Mouse (Mus musculus): ENCODE results near the gene Hoxd9. TPM values are rescaled to one million over a fixed set of nuclear protein-coding genes. Genes with fewer than 3 reads are reported as not detected.

Gene Hoxd9
- polyA plus RNA-seq, 1 experiment from 2014 or later = not detected

DNA sequence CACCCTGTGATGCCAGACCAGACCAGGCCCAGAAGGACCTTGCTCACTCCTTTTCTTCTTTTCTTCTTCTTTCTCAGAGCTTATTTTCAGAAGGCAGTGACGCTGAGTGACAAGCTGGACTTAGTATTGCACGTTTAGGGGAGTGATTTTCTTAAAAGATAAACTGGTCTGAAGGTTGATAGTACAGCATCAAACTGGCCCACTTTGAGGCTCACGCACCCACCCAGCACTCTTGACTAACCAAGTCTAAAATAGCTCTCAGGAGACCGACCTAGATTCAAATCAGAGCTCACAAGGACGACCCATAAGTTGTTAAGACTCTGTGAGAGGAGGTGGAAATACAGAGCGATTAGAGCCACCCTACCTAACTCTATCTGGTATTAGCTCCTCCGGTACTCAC is 31.1 kb upstream of the Hoxd9 start:
- Histone ChIP-seq H3K27me3 (ENCODE audit: control insufficient read depth, insufficient read depth, low read length) (peaks cover 94% of the 10 kb centered on the region), H3K27ac (ENCODE audit: low read depth, low read length) (no peak overlapping the region), H3K36me3 (ENCODE audit: control insufficient read depth, insufficient read depth, low read length) (no peaks in the 10 kb centered on the region), H3K9me3 (ENCODE audit: control insufficient read depth, low read length) (no peaks in the 10 kb centered on the region), H3K9ac (ENCODE audit: low read length) (no peak overlapping the region), H3K4me3 (ENCODE audit: low read depth, low read length) (no peak overlapping the region), H3K4me1 (replicated peaks; ENCODE audit: control insufficient read depth, insufficient read depth, low read length) (peaks cover 4% of the 10 kb centered on the region; the same call in 1 of the 2 replicates), H3K4me2 (ENCODE audit: low read depth, low read length, severe bottlenecking) (no peak overlapping the region)
- no peak for ATAC-seq (replicated peaks; ENCODE audit: low FRiP score)
- DNase-seq (ENCODE audit: low spot score) = peak; percentile 51
- WGBS = 2% methylated on average over 7 of the region's 7 CpGs

DNA sequence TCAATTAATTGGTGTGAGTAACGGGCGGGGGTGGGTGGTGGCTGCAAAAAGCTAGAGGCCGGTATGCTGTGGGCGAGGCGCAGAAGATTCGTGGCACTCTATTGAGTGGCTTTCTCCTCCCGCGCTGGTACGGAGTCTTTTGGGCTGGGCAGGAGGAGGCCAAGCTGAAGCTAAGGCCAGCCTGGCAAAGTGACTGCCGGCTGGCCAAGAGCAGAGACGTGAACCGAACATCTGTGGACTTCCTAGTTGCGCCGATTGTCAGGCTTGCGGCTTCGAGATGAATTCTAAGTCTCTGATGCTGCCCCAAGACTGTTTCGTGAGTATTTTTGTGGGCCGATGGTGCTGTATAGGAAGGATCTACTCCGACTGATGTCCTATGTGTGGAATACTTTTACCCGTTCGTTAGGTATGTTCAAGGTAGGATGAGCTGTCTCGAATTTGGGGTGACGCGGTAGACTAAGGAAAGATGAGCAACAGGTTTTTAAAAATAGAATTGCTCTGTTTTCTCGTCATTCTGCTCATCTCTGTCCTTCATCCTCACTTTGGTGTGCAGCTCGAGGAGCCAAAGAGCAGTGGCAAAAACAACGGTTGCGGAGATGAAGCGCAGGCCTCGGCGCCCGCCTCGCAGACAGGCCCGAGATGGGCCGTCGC is 30.2 kb upstream of the Hoxd9 start:
- Histone ChIP-seq H3K4me1 (replicated peaks; ENCODE audit: control insufficient read depth, insufficient read depth, low read length) (peaks cover 4% of the 10 kb centered on the region; the same call in 1 of the 2 replicates), H3K27me3 (ENCODE audit: control insufficient read depth, insufficient read depth, low read length) (peaks cover 94% of the 10 kb centered on the region), H3K4me3 (ENCODE audit: low read depth, low read length) (no peak overlapping the region), H3K4me2 (ENCODE audit: low read depth, low read length, severe bottlenecking) (no peak overlapping the region), H3K36me3 (ENCODE audit: control insufficient read depth, insufficient read depth, low read length) (no peaks in the 10 kb centered on the region), H3K9me3 (ENCODE audit: control insufficient read depth, low read length) (no peaks in the 10 kb centered on the region), H3K27ac (ENCODE audit: low read depth, low read length) (no peak overlapping the region), H3K9ac (ENCODE audit: low read length) (no peak overlapping the region)
- DNase-seq (ENCODE audit: low spot score) (peak; percentile 61), ATAC-seq (replicated peaks; ENCODE audit: low FRiP score) (peak; percentile 5; the same call in 1 of the 2 replicates)
- WGBS = 1% methylated on average over 36 of the region's 36 CpGs

DNA sequence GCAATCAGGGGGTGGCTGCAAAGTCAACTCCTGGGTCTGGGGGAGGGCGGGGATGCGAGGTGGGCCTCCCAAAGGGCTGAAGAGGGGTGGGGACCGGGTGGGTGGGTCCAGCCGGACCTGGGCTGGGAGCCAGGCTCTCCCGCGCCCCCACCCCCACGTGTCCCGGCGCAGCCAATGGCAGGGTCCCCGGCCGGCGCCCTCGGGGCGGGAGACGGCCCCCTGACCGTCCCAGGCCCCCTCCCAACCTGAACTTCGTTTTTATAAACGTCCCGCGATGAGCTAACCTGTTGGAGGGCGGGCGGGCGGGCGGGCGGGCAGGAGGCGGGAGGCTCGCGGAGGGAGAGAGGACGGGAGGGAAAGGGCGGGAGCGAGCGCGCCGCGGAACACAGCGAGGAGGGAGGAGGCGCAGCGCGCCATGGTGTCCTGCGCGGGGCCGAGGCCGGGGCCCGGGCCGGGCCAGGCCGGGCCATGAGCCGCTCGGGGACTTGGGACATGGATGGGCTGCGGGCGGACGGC is 29.6 kb upstream of the Hoxd9 start, which contains the start of gene Hoxd13:
Gene Hoxd13 (plus strand): TSS at position 469 of the 516 bp plus-strand sequence.
- Histone ChIP-seq H3K27me3 (ENCODE audit: control insufficient read depth, insufficient read depth, low read length) (peaks cover 95% of the 10 kb centered on the region), H3K4me3 (ENCODE audit: low read depth, low read length) (peak within 1 kb of the TSS; percentile 28), H3K36me3 (ENCODE audit: control insufficient read depth, insufficient read depth, low read length) (no peaks in the 10 kb centered on the region), H3K27ac (ENCODE audit: low read depth, low read length) (no peak within 1 kb of the TSS), H3K4me1 (replicated peaks; ENCODE audit: control insufficient read depth, insufficient read depth, low read length) (peaks cover 8% of the 10 kb centered on the region; the same call in 1 of the 2 replicates), H3K9me3 (ENCODE audit: control insufficient read depth, low read length) (no peaks in the 10 kb centered on the region), H3K9ac (ENCODE audit: low read length) (no peak within 1 kb of the TSS), H3K4me2 (ENCODE audit: low read depth, low read length, severe bottlenecking) (peak within 1 kb of the TSS; percentile 50)
- ATAC-seq (replicated peaks; ENCODE audit: low FRiP score) (peak; percentile 74), DNase-seq (ENCODE audit: low spot score) (peak; percentile 75)
- 0% methylated on average over 18 of the region's 51 CpGs for WGBS

DNA sequence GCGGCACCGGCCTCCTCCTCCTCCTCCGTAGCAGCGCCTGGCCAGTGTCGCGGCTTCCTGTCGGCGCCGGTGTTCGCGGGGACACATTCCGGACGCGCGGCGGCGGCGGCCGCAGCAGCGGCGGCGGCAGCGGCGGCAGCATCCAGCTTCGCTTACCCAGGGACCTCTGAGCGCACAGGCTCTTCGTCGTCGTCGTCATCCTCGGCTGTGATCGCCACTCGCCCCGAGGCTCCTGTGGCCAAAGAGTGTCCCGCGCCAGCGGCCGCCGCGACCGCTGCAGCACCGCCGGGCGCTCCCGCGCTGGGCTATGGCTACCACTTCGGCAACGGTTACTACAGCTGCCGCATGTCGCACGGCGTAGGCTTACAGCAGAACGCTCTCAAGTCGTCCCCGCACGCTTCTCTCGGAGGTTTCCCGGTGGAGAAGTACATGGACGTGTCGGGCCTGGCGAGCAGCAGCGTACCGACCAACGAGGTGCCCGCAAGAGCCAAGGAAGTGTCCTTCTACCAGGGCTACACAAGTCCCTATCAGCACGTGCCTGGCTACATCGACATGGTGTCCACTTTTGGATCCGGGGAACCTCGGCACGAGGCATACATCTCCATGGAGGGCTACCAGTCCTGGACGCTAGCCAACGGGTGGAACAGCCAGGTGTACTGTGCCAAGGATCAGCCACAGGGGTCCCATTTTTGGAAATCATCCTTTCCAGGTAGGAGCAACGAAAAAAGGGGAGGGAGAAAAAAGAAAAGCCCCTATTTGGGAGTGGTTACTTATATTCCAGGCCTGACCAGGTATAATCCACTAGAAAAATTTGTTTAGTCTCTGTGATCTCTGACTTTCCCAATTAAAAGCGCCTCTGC is 28.9 kb upstream of the Hoxd9 start:
- peaks cover 9% of the 10 kb centered on the region; the same call in 1 of the 2 replicates for H3K4me1 ChIP-seq (replicated peaks; ENCODE audit: control insufficient read depth, insufficient read depth, low read length)
- DNase-seq (ENCODE audit: low spot score) = peak; percentile 76
- H3K27me3 ChIP-seq (ENCODE audit: control insufficient read depth, insufficient read depth, low read length) = peaks cover 95% of the 10 kb centered on the region
- peak overlapping the region; percentile 50 for H3K4me2 ChIP-seq (ENCODE audit: low read depth, low read length, severe bottlenecking)
- peak; percentile 63 for ATAC-seq (replicated peaks; ENCODE audit: low FRiP score)
- under 1% methylated on average over 63 of the region's 74 CpGs for WGBS
- no peak overlapping the region for H3K9ac ChIP-seq (ENCODE audit: low read length)
- H3K27ac ChIP-seq (ENCODE audit: low read depth, low read length) = no peak overlapping the region
- no peaks in the 10 kb centered on the region for H3K9me3 ChIP-seq (ENCODE audit: control insufficient read depth, low read length)
- no peaks in the 10 kb centered on the region for H3K36me3 ChIP-seq (ENCODE audit: control insufficient read depth, insufficient read depth, low read length)
- peak overlapping the region; percentile 28 for H3K4me3 ChIP-seq (ENCODE audit: low read depth, low read length)

DNA sequence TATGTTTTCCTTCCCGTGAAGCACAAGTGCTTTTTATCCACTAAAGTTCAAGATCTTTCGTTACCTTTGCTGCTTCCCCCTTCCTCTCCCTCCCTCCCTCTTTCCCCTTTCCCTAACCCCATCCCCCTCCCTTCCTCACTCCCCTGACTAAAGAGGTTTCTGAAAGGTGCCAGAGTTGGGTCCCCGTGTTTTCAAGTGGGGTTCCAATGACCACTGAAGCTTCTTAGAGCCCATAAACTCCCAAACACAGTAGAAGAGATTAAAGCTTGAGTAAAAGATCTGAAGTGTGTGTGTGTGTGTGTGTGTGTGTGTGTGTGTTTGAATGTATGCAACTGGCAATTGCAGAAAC is 28.3 kb upstream of the Hoxd9 start:
- Histone ChIP-seq H3K4me2 (ENCODE audit: low read depth, low read length, severe bottlenecking) (no peak overlapping the region), H3K27ac (ENCODE audit: low read depth, low read length) (no peak overlapping the region), H3K9ac (ENCODE audit: low read length) (no peak overlapping the region), H3K4me3 (ENCODE audit: low read depth, low read length) (no peak overlapping the region), H3K9me3 (ENCODE audit: control insufficient read depth, low read length) (no peaks in the 10 kb centered on the region), H3K27me3 (ENCODE audit: control insufficient read depth, insufficient read depth, low read length) (peaks cover 95% of the 10 kb centered on the region), H3K36me3 (ENCODE audit: control insufficient read depth, insufficient read depth, low read length) (no peaks in the 10 kb centered on the region), H3K4me1 (replicated peaks; ENCODE audit: control insufficient read depth, insufficient read depth, low read length) (peaks cover 9% of the 10 kb centered on the region; the same call in 1 of the 2 replicates)
- WGBS = 0% methylated on average over 3 of the region's 3 CpGs
- DNase-seq (ENCODE audit: low spot score) (peak; percentile 31), ATAC-seq (replicated peaks; ENCODE audit: low FRiP score) (no peak)

DNA sequence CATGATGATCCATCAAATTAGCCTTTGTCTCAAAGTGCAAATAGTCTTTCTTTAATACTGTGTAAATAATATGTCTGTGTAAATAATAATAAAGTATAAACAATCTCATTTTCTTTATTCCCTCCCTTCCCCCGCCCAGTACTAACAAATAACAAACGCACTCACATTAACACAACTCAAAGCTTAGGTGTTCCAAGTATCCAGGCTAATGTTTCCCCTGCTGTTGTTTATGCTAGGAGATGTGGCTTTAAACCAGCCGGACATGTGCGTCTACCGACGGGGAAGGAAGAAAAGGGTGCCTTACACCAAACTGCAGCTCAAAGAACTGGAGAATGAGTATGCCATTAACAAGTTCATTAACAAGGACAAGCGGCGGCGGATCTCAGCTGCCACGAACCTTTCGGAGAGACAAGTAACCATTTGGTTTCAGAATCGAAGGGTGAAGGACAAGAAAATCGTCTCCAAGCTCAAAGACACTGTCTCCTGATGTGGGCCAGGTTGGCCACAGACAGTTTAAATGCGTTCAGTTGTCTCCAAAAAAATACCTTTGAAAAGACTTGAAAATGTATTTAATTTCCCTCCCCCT is 27.8 kb upstream of the Hoxd9 start:
- Histone ChIP-seq H3K27ac (ENCODE audit: low read depth, low read length) (no peak overlapping the region), H3K9ac (ENCODE audit: low read length) (no peak overlapping the region), H3K4me1 (replicated peaks; ENCODE audit: control insufficient read depth, insufficient read depth, low read length) (peaks cover 9% of the 10 kb centered on the region; the same call in 1 of the 2 replicates), H3K36me3 (ENCODE audit: control insufficient read depth, insufficient read depth, low read length) (no peaks in the 10 kb centered on the region), H3K4me2 (ENCODE audit: low read depth, low read length, severe bottlenecking) (no peak overlapping the region), H3K4me3 (ENCODE audit: low read depth, low read length) (no peak overlapping the region), H3K27me3 (ENCODE audit: control insufficient read depth, insufficient read depth, low read length) (peaks cover 95% of the 10 kb centered on the region), H3K9me3 (ENCODE audit: control insufficient read depth, low read length) (no peaks in the 10 kb centered on the region)
- ATAC-seq (replicated peaks; ENCODE audit: low FRiP score) (no peak), DNase-seq (ENCODE audit: low spot score) (peak; percentile 50)
- 2% methylated on average over 14 of the region's 14 CpGs for WGBS

DNA sequence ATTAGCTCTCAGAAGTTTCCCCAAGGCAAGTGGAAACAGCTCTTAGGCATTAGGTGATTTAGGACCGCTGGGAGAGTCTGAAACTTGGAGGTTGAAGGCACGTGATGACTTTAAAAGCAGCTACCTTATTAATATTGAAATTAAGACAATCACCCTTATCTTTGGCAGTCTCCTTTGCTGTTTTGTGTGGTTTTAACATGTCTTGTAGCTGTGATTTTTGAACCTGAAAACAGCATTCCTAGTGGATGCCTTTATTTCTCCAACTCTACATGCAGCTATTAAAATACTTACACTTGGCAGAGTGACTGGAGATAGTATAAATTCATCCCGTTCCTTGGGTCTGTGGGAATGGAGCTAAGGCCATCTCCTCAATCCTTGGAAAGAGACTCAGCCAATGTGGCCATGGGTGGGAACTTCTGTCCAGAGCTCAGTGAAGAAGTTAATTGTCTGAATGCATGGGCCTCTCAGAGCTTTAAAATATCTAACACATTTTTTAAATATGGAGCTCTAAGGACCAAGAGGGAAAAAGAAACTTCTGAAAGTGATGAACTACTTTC is 26.8 kb upstream of the Hoxd9 start:
- Histone ChIP-seq H3K9me3 (ENCODE audit: control insufficient read depth, low read length) (no peaks in the 10 kb centered on the region), H3K4me3 (ENCODE audit: low read depth, low read length) (no peak overlapping the region), H3K4me1 (replicated peaks; ENCODE audit: control insufficient read depth, insufficient read depth, low read length) (peaks cover 9% of the 10 kb centered on the region; the same call in 1 of the 2 replicates), H3K36me3 (ENCODE audit: control insufficient read depth, insufficient read depth, low read length) (no peaks in the 10 kb centered on the region), H3K27me3 (ENCODE audit: control insufficient read depth, insufficient read depth, low read length) (peaks cover 96% of the 10 kb centered on the region), H3K9ac (ENCODE audit: low read length) (no peak overlapping the region), H3K4me2 (ENCODE audit: low read depth, low read length, severe bottlenecking) (no peak overlapping the region), H3K27ac (ENCODE audit: low read depth, low read length) (no peak overlapping the region)
- ATAC-seq (replicated peaks; ENCODE audit: low FRiP score) (no peak), DNase-seq (ENCODE audit: low spot score) (peak; percentile 14)
- WGBS = 2% methylated on average over 3 of the region's 3 CpGs

DNA sequence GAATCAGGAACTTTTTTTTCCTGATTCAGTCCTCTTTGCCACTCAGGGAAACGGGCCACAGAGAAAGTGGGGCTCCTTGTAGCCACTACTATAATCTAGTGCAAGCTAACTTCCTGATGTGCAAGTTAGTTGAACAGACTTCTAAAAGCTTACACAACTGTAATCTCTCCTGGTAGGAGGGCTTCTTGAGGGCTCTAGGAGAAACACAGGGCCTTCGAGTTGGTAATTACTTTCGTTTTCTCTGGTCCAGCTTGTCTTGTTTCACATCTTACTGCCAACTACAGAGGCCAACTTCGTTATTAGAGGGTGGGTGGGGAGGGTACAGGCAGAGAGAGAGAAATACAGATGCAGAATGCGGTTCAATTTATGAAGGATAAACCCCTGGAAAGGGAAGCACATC is 25.7 kb upstream of the Hoxd9 start:
- H3K4me1 ChIP-seq (replicated peaks; ENCODE audit: control insufficient read depth, insufficient read depth, low read length) = peaks cover 9% of the 10 kb centered on the region; the same call in 1 of the 2 replicates
- H3K4me2 ChIP-seq (ENCODE audit: low read depth, low read length, severe bottlenecking) = no peak overlapping the region
- H3K4me3 ChIP-seq (ENCODE audit: low read depth, low read length) = no peak overlapping the region
- DNase-seq (ENCODE audit: low spot score) = peak; percentile 33
- H3K9me3 ChIP-seq (ENCODE audit: control insufficient read depth, low read length) = no peaks in the 10 kb centered on the region
- no peak for ATAC-seq (replicated peaks; ENCODE audit: low FRiP score)
- no peaks in the 10 kb centered on the region for H3K36me3 ChIP-seq (ENCODE audit: control insufficient read depth, insufficient read depth, low read length)
- H3K27me3 ChIP-seq (ENCODE audit: control insufficient read depth, insufficient read depth, low read length) = peaks cover 98% of the 10 kb centered on the region
- no peak overlapping the region for H3K9ac ChIP-seq (ENCODE audit: low read length)
- 5% methylated on average over 5 of the region's 5 CpGs for WGBS
- no peak overlapping the region for H3K27ac ChIP-seq (ENCODE audit: low read depth, low read length)
